In genomic region chr7:12910181-12910668, GRCm38 (mm10) we compare ENCODE assay signal across 7 mouse cellular contexts. TPM values are rescaled to one million over a fixed set of nuclear protein-coding genes. Genes with fewer than 3 reads are reported as not detected.
DNase-seq lines count a peak whose midpoint lies in the region; ATAC-seq and TF ChIP-seq lines count a peak whose summit lies in the region.

No protein-coding gene starts in this region.

- peak overlapping the region; percentile 44 for H3K4me3 ChIP-seq in embryonic facial prominence, embryonic 14.5 days (ENCODE audit: low read depth, low read length)
- H3K4me3 ChIP-seq in limb, embryonic 14.5 days (replicated peaks; ENCODE audit: low read length) = peak overlapping the region; percentile 42
- peak overlapping the region; percentile 43 for H3K4me3 ChIP-seq in midbrain, embryonic 14.5 days (replicated peaks; ENCODE audit: low read depth, low read length)

- no peaks in the 10 kb centered on the region for H3K27me3 ChIP-seq in embryonic facial prominence, embryonic 14.5 days (replicated peaks; ENCODE audit: control insufficient read depth, insufficient read depth, low read length)
- H3K27me3 ChIP-seq in limb, embryonic 14.5 days (ENCODE audit: control insufficient read depth, insufficient read depth, low read length) = no peaks in the 10 kb centered on the region
- no peaks in the 10 kb centered on the region for H3K27me3 ChIP-seq in midbrain, embryonic 14.5 days (ENCODE audit: control insufficient read depth, insufficient read depth, low read length)

- no peaks in the 10 kb centered on the region for H3K9me3 ChIP-seq in embryonic facial prominence, embryonic 14.5 days (ENCODE audit: control insufficient read depth, low read length)
- H3K9me3 ChIP-seq in limb, embryonic 14.5 days (ENCODE audit: control insufficient read depth, low read length) = no peaks in the 10 kb centered on the region
- H3K9me3 ChIP-seq in midbrain, embryonic 14.5 days (ENCODE audit: control insufficient read depth, low read length) = no peaks in the 10 kb centered on the region

- peak overlapping the region; percentile 85 for H3K27ac ChIP-seq in embryonic facial prominence, embryonic 14.5 days (replicated peaks; ENCODE audit: low read depth, low read length)
- H3K27ac ChIP-seq in limb, embryonic 14.5 days (replicated peaks; ENCODE audit: low read depth, low read length) = peak overlapping the region; percentile 79
- H3K27ac ChIP-seq in midbrain, embryonic 14.5 days (replicated peaks; ENCODE audit: low read depth, low read length) = peak overlapping the region; percentile 86

- ATAC-seq in embryonic facial prominence, embryonic 14.5 days (ENCODE audit: low read depth) = peak; percentile 88
- ATAC-seq in limb, embryonic 14.5 days (ENCODE audit: low FRiP score, low read depth) = peak; percentile 84
- peak; percentile 78 for ATAC-seq in midbrain, embryonic 14.5 days (ENCODE audit: low FRiP score, low TSS enrichment)

- peaks cover 6% of the 10 kb centered on the region; the same call in 1 of the 2 replicates for H3K4me1 ChIP-seq in embryonic facial prominence, embryonic 14.5 days (ENCODE audit: control insufficient read depth, insufficient read depth, low read length)
- H3K4me1 ChIP-seq in limb, embryonic 14.5 days (ENCODE audit: control insufficient read depth, insufficient read depth, low read length) = 0 out of 2 replicates have a peak, but pooled peaks cover 2% of the 10 kb centered on the region
- 0 out of 2 replicates have a peak, but pooled peaks cover 2% of the 10 kb centered on the region for H3K4me1 ChIP-seq in midbrain, embryonic 14.5 days (ENCODE audit: control insufficient read depth, insufficient read depth, low read length)

- no peak for TF ChIP-seq CTCF in brain, embryonic 14.5 days (IDR thresholded peaks at IDR 0.05; ENCODE audit: borderline replicate concordance, extremely low read depth, insufficient read depth, insufficient read length)

- TF ChIP-seq POLR2A in brain, embryonic 14.5 days (IDR thresholded peaks at IDR 0.05; ENCODE audit: borderline replicate concordance, extremely low read depth, insufficient read depth, insufficient read length, poor library complexity, severe bottlenecking) = no peak
- TF ChIP-seq POLR2A in limb, embryonic 14.5 days (IDR thresholded peaks at IDR 0.05; ENCODE audit: borderline replicate concordance, extremely low read depth, insufficient read depth, insufficient read length) = 0 out of 2 replicates have a peak, but pooled peaks have one; percentile 38

- peak overlapping the region; percentile 65 for H3K4me2 ChIP-seq in embryonic facial prominence, embryonic 14.5 days (ENCODE audit: low read depth, low read length)
- peak overlapping the region; percentile 52 for H3K4me2 ChIP-seq in limb, embryonic 14.5 days (replicated peaks; ENCODE audit: low read depth, low read length, severe bottlenecking)
- peak overlapping the region; percentile 56 for H3K4me2 ChIP-seq in midbrain, embryonic 14.5 days (ENCODE audit: low read length)

- WGBS in embryonic facial prominence, embryonic 14.5 days = 9% methylated on average over 19 of the region's 19 CpGs
- 8% methylated on average over 19 of the region's 19 CpGs for WGBS in limb, embryonic 14.5 days
- WGBS in midbrain, embryonic 14.5 days = 7% methylated on average over 19 of the region's 19 CpGs

- peak; percentile 90 for DNase-seq in brain, embryonic 14.5 days (ENCODE audit: low read depth)
- peak; percentile 84 for DNase-seq in embryonic facial prominence, embryonic 14.5 days (ENCODE audit: low spot score)
- DNase-seq in heart, adult 9 months (ENCODE audit: low spot score in 2 of 2) = peak; percentile 55 to 59
- DNase-seq in kidney, adult 8-10 months = peak; percentile 51 to 53
- peak; percentile 81 for DNase-seq in limb, embryonic 14.5 days (ENCODE audit: low spot score)
- peak; percentile 81 for DNase-seq in midbrain, embryonic 14.5 days
- peak; percentile 36 for DNase-seq in spleen, adult 12 weeks (ENCODE audit: low spot score)

- H3K36me3 ChIP-seq in embryonic facial prominence, embryonic 14.5 days (ENCODE audit: control insufficient read depth, insufficient read depth, low read length) = peaks cover 41% of the 10 kb centered on the region
- H3K36me3 ChIP-seq in limb, embryonic 14.5 days (ENCODE audit: control insufficient read depth, insufficient read depth, low read length) = peaks cover 39% of the 10 kb centered on the region
- H3K36me3 ChIP-seq in midbrain, embryonic 14.5 days (ENCODE audit: control insufficient read depth, insufficient read depth, low read length) = peaks cover 31% of the 10 kb centered on the region

- peak overlapping the region; percentile 67 for H3K9ac ChIP-seq in embryonic facial prominence, embryonic 14.5 days (ENCODE audit: low read depth, low read length)
- H3K9ac ChIP-seq in limb, embryonic 14.5 days (ENCODE audit: low read depth, low read length, severe bottlenecking) = peak overlapping the region; percentile 52
- H3K9ac ChIP-seq in midbrain, embryonic 14.5 days (replicated peaks; ENCODE audit: low read length) = peak overlapping the region; percentile 61

RNA-seq across cellular contexts. Expression of gene Rps5, which starts 11.9 kb away (rescaled TPM):
- polyA plus RNA-seq in brain, embryonic 14.5 days (2012; rRNA removed) = 2,137 and 2,684 TPM in 2 replicates
- polyA plus RNA-seq in embryonic facial prominence, embryonic 14.5 days (2014; fragmentation: Nextera tagmentation; extraction: Ambion mirVana) = 1,364 and 1,371 TPM in 2 replicates
- polyA plus RNA-seq in limb, embryonic 14.5 days (2012; rRNA removed) = 3,045 and 3,888 TPM in 2 replicates
- polyA plus RNA-seq in limb, embryonic 14.5 days (2014; fragmentation: Nextera tagmentation; extraction: Ambion mirVana) = 1,462 and 1,509 TPM in 2 replicates
- 749 and 858 TPM in 2 replicates for polyA plus RNA-seq in midbrain, embryonic 14.5 days (2014; fragmentation: Nextera tagmentation; extraction: Ambion mirVana)

RNA-seq across cellular contexts. Expression of gene Zscan22, which starts 12.6 kb away (rescaled TPM):
- 14.2 and 17.8 TPM in 2 replicates for polyA plus RNA-seq in brain, embryonic 14.5 days (2012; rRNA removed)
- polyA plus RNA-seq in embryonic facial prominence, embryonic 14.5 days (2014; fragmentation: Nextera tagmentation; extraction: Ambion mirVana) = 15.1 and 16.6 TPM in 2 replicates
- 20.1 and 23.8 TPM in 2 replicates for polyA plus RNA-seq in limb, embryonic 14.5 days (2012; rRNA removed)
- polyA plus RNA-seq in limb, embryonic 14.5 days (2014; fragmentation: Nextera tagmentation; extraction: Ambion mirVana) = 15.6 and 21.5 TPM in 2 replicates
- polyA plus RNA-seq in midbrain, embryonic 14.5 days (2014; fragmentation: Nextera tagmentation; extraction: Ambion mirVana) = 9.9 and 13.0 TPM in 2 replicates

RNA-seq across cellular contexts. Expression of gene Rnf225, which starts 17.0 kb away (rescaled TPM):
- polyA plus RNA-seq in brain, embryonic 14.5 days (2012; rRNA removed) = 2.6 and 3.3 TPM in 2 replicates
- 0.43 and 0.49 TPM in 2 replicates for polyA plus RNA-seq in embryonic facial prominence, embryonic 14.5 days (2014; fragmentation: Nextera tagmentation; extraction: Ambion mirVana)
- polyA plus RNA-seq in limb, embryonic 14.5 days (2012; rRNA removed) = 1.8 and 2.3 TPM in 2 replicates
- 0.83 and 0.86 TPM in 2 replicates for polyA plus RNA-seq in limb, embryonic 14.5 days (2014; fragmentation: Nextera tagmentation; extraction: Ambion mirVana)
- 0.64 and 0.66 TPM in 2 replicates for polyA plus RNA-seq in midbrain, embryonic 14.5 days (2014; fragmentation: Nextera tagmentation; extraction: Ambion mirVana)

RNA-seq across cellular contexts. Expression of gene Zfp128, which starts 29.2 kb away (rescaled TPM):
- 9.4 and 10.5 TPM in 2 replicates for polyA plus RNA-seq in brain, embryonic 14.5 days (2012; rRNA removed)
- polyA plus RNA-seq in embryonic facial prominence, embryonic 14.5 days (2014; fragmentation: Nextera tagmentation; extraction: Ambion mirVana) = 4.9 and 5.3 TPM in 2 replicates
- 4.4 and 4.8 TPM in 2 replicates for polyA plus RNA-seq in limb, embryonic 14.5 days (2012; rRNA removed)
- polyA plus RNA-seq in limb, embryonic 14.5 days (2014; fragmentation: Nextera tagmentation; extraction: Ambion mirVana) = 4.8 and 5.8 TPM in 2 replicates
- polyA plus RNA-seq in midbrain, embryonic 14.5 days (2014; fragmentation: Nextera tagmentation; extraction: Ambion mirVana) = 8.6 and 9.0 TPM in 2 replicates

RNA-seq across cellular contexts. Expression of gene Zfp324, which starts 55.4 kb away (rescaled TPM):
- 14.1 and 16.1 TPM in 2 replicates for polyA plus RNA-seq in brain, embryonic 14.5 days (2012; rRNA removed)
- 9.4 and 10.9 TPM in 2 replicates for polyA plus RNA-seq in embryonic facial prominence, embryonic 14.5 days (2014; fragmentation: Nextera tagmentation; extraction: Ambion mirVana)
- 9.8 and 12.0 TPM in 2 replicates for polyA plus RNA-seq in limb, embryonic 14.5 days (2012; rRNA removed)
- polyA plus RNA-seq in limb, embryonic 14.5 days (2014; fragmentation: Nextera tagmentation; extraction: Ambion mirVana) = 9.5 and 11.4 TPM in 2 replicates
- polyA plus RNA-seq in midbrain, embryonic 14.5 days (2014; fragmentation: Nextera tagmentation; extraction: Ambion mirVana) = 12.0 and 14.4 TPM in 2 replicates

Comparison
In these comparisons a context has a peak if more than half of its experiments do, and no peak if none do; other contexts are left out.
1. Peak in every context shown above with its lines: DNase-seq, ATAC-seq, H3K4me3 ChIP-seq and H3K27ac ChIP-seq.
2. DNase-seq: peak in every context shown above with its lines; median percentile 90 in brain, embryonic 14.5 days; 84 in embryonic facial prominence, embryonic 14.5 days; 81 in limb, embryonic 14.5 days; 81 in midbrain, embryonic 14.5 days; 57 in heart, adult 9 months; 52 in kidney, adult 8-10 months; 36 in spleen, adult 12 weeks.